In the genomic region with DNA sequence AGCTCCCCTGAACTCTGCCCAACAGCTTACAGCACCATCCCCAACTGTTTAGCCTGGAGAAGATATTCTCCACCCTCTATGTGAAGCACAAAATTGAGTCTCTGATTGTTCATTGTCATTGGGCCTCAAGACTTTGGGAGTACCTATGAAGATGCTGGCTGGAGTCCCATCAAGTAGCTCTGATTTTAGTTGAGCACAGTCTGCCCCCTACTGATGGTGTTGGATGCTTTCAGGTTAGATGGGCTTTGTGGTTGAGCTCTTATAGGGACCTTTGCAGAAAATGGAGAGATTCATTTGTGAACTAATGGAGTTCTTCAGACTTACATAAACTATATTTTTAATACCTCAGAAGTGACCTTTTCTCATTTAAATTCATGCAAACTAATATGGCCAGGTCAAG, we compare ENCODE assay signal across 9 mouse cellular contexts.
A peak's percentile ranks its signal among the peaks of the same experiment; 100 is the strongest.
DNase-seq lines count a peak whose midpoint lies in the region; ATAC-seq and TF ChIP-seq lines count a peak whose summit lies in the region.
"Had no signal": no experiment of that assay in that cellular context is flagged by ENCODE, and none has a peak within 500 bp of the region (broad histone marks: within the 10 kb centered on the region; RNA-seq: fewer than 3 reads in every experiment).

No protein-coding gene starts in this region.

- H3K4me3 ChIP-seq in cerebellum, adult 2 months (replicated peaks; ENCODE audit: insufficient read depth, low read depth, low read length) = no peak overlapping the region
- no peak overlapping the region for H3K4me3 ChIP-seq in liver, adult 2 months (ENCODE audit: insufficient read depth, low read depth, low read length)
- H3K4me3 ChIP-seq in liver, embryonic 12.5 days = no peak overlapping the region
- no peak overlapping the region for H3K4me3 ChIP-seq in forebrain, embryonic 12.5 days (replicated peaks)
- H3K4me3 ChIP-seq: embryonic facial prominence, embryonic 13.5 days had no signal

- H3K36me3 ChIP-seq in liver, adult 2 months (ENCODE audit: control insufficient read depth, insufficient read depth, low read length) = no peaks in the 10 kb centered on the region
- H3K36me3 ChIP-seq in liver, embryonic 12.5 days = no peaks in the 10 kb centered on the region
- H3K36me3 ChIP-seq in forebrain, embryonic 12.5 days (replicated peaks) = no peaks in the 10 kb centered on the region

- ATAC-seq in liver, embryonic 12.5 days = no peak
- ATAC-seq in forebrain, embryonic 12.5 days (ENCODE audit: low FRiP score) = no peak

- TF ChIP-seq POLR2A in cerebellum, adult 2 months (IDR thresholded peaks at IDR 0.05; ENCODE audit: borderline replicate concordance, insufficient read depth, low read length) = no peak
- TF ChIP-seq POLR2A in liver, adult 2 months (IDR thresholded peaks at IDR 0.05; ENCODE audit: extremely low read depth, insufficient read depth, low read length) = no peak

- H3K79me2 ChIP-seq in liver, adult 2 months (ENCODE audit: control insufficient read depth, insufficient read depth, low read length) = no peaks in the 10 kb centered on the region

- H3K4me2 ChIP-seq in liver, embryonic 12.5 days = no peak overlapping the region
- H3K4me2 ChIP-seq in forebrain, embryonic 12.5 days = no peak overlapping the region
- H3K4me2 ChIP-seq: embryonic facial prominence, embryonic 13.5 days had no signal

- no peak overlapping the region for H3K27ac ChIP-seq in cerebellum, adult 2 months (ENCODE audit: insufficient read depth, low read length)
- H3K27ac ChIP-seq in liver, adult 2 months (replicated peaks; ENCODE audit: insufficient read depth, low read depth, low read length) = no peak overlapping the region
- no peak overlapping the region for H3K27ac ChIP-seq in liver, embryonic 12.5 days
- H3K27ac ChIP-seq in forebrain, embryonic 12.5 days = no peak overlapping the region
- H3K27ac ChIP-seq: embryonic facial prominence, embryonic 13.5 days had no signal

- H3K9ac ChIP-seq in liver, adult 2 months (ENCODE audit: low read depth, low read length) = no peak overlapping the region
- H3K9ac ChIP-seq in liver, embryonic 12.5 days = no peak overlapping the region
- no peak overlapping the region for H3K9ac ChIP-seq in forebrain, embryonic 12.5 days
- H3K9ac ChIP-seq: embryonic facial prominence, embryonic 13.5 days had no signal

- peak in 1 of 2 experiments; percentile 48 for DNase-seq in cerebellum, adult 2 months
- DNase-seq in cerebellum, postnatal 4 days (ENCODE audit: low spot score in 2 of 2) = no peak
- DNase-seq in liver, adult 2 months (ENCODE audit: extremely low read depth, low read depth, low spot score) = peak; percentile 44
- DNase-seq in cerebellum, adult 8-10 months = peak; percentile 31
- peak; percentile 66 for DNase-seq in naive thymus-derived CD4-positive, alpha-beta T cell, adult 2 months (ENCODE audit: low read depth)
- no peak for DNase-seq in layer of hippocampus, postnatal 14 days (ENCODE audit: low spot score in 2 of 2)

- H3K9me3 ChIP-seq in liver, embryonic 12.5 days (replicated peaks) = no peaks in the 10 kb centered on the region
- no peaks in the 10 kb centered on the region for H3K9me3 ChIP-seq in forebrain, embryonic 12.5 days
- H3K9me3 ChIP-seq: embryonic facial prominence, embryonic 13.5 days had no signal

- peak; percentile 51; the same call in 1 of the 2 replicates for TF ChIP-seq CTCF in cerebellum, adult 2 months (IDR thresholded peaks at IDR 0.05; ENCODE audit: borderline replicate concordance, insufficient read depth, low read depth, low read length)
- no peak for TF ChIP-seq CTCF in liver, adult 2 months (IDR thresholded peaks at IDR 0.05; ENCODE audit: low read depth, low read length)

- peaks cover 7% of the 10 kb centered on the region for H3K4me1 ChIP-seq in cerebellum, adult 2 months (ENCODE audit: control insufficient read depth, insufficient read depth, low read length)
- H3K4me1 ChIP-seq in liver, adult 2 months (ENCODE audit: control insufficient read depth, insufficient read depth, low read length) = peaks cover 7% of the 10 kb centered on the region
- H3K4me1 ChIP-seq in liver, embryonic 12.5 days = no peaks in the 10 kb centered on the region
- H3K4me1 ChIP-seq in forebrain, embryonic 12.5 days = no peaks in the 10 kb centered on the region
- H3K4me1 ChIP-seq: embryonic facial prominence, embryonic 13.5 days had no signal

- no peaks in the 10 kb centered on the region for H3K27me3 ChIP-seq in cerebellum, adult 2 months (ENCODE audit: control insufficient read depth, insufficient read depth, low read length)
- H3K27me3 ChIP-seq in liver, adult 2 months (ENCODE audit: control insufficient read depth, insufficient read depth, low read length) = no peaks in the 10 kb centered on the region
- no peaks in the 10 kb centered on the region for H3K27me3 ChIP-seq in liver, embryonic 12.5 days (replicated peaks)
- no peaks in the 10 kb centered on the region for H3K27me3 ChIP-seq in forebrain, embryonic 12.5 days
- H3K27me3 ChIP-seq: embryonic facial prominence, embryonic 13.5 days had no signal

Comparison
In these comparisons a context has a peak if more than half of its experiments do, and no peak if none do; other contexts are left out.
1. DNase-seq: peak in liver, adult 2 months (single experiment), cerebellum, adult 8-10 months (single experiment) and naive thymus-derived CD4-positive, alpha-beta T cell, adult 2 months (single experiment); none in cerebellum, postnatal 4 days (0 of 2) and layer of hippocampus, postnatal 14 days (0 of 2).